Mouse (Mus musculus) ES-E14 (cell line): ENCODE results near the gene Mast3. TPM values are rescaled to one million over a fixed set of nuclear protein-coding genes. Genes with fewer than 3 reads are reported as not detected.

Source experiments
- DNase-seq: peaks from one replicate; pipeline ENCODE4 v3.0.0-alpha.2; 2013; ENCODE audit warnings: low read depth, low spot score
- H3K27ac ChIP-seq: 2 replicates; pipeline ENCODE4 v1.5.1; 2012; ENCODE audit warnings: low read depth, mild to moderate bottlenecking, low read length, moderate library complexity, mixed read lengths; ENCODE audit not compliant: poor library complexity, insufficient read depth, severe bottlenecking
- H3K36me3 ChIP-seq: 2 replicates; pipeline ENCODE4 v1.6.1; 2012; ENCODE audit warnings: mild to moderate bottlenecking, low read length, moderate library complexity, mixed read lengths; ENCODE audit not compliant: control insufficient read depth, poor library complexity, insufficient read depth, severe bottlenecking
- H3K4me1 ChIP-seq, 2 experiments: fragments of 150-350 bp in 1 of 2; sonication (generic) in 1 of 2; 2 replicates each; pipeline ENCODE4 v1.6.1; 2012; ENCODE audit warnings: low read length in 2 of 2, mild to moderate bottlenecking in 1 of 2, mixed read lengths in 1 of 2; ENCODE audit not compliant: control insufficient read depth in 2 of 2, insufficient read depth in 2 of 2, poor library complexity in 1 of 2
- H3K4me3 ChIP-seq, 2 experiments: fragments of 150-350 bp in 1 of 2; sonication (generic) in 1 of 2; 2 replicates each; pipeline ENCODE4 v1.5.1; 2012; ENCODE audit warnings: low read length in 2 of 2, low read depth in 1 of 2, mild to moderate bottlenecking in 1 of 2, mixed read lengths in 1 of 2; ENCODE audit not compliant: insufficient read depth in 1 of 2, poor library complexity in 1 of 2, severe bottlenecking in 1 of 2
- H3K9ac ChIP-seq: 2 replicates; pipeline ENCODE4 v1.6.1; 2012; ENCODE audit warnings: low read depth, mild to moderate bottlenecking, low read length, mixed read lengths; ENCODE audit not compliant: poor library complexity, insufficient read depth, severe bottlenecking
- H3K9me3 ChIP-seq: fragments of 150-350 bp; sonication (generic); 2 replicates; pipeline ENCODE4 v1.6.1; 2012; ENCODE audit warnings: low read depth, mild to moderate bottlenecking, low read length; ENCODE audit not compliant: control insufficient read depth, insufficient read depth
- CHD2 ChIP-seq: IDR thresholded peaks from 2 replicates; pipeline ENCODE4 v1.6.1; 2014; ENCODE audit warnings: mild to moderate bottlenecking, low read depth, low read length, inconsistent platforms
- HCFC1 ChIP-seq: IDR thresholded peaks from 2 replicates; pipeline ENCODE4 v1.6.1; 2012; ENCODE audit warnings: low read length, inconsistent platforms, borderline replicate concordance; ENCODE audit not compliant: insufficient read depth
- MAFK ChIP-seq: IDR thresholded peaks from 2 replicates; pipeline ENCODE4 v1.6.1; 2014; ENCODE audit warnings: mild to moderate bottlenecking, low read depth, low read length, inconsistent platforms; ENCODE audit not compliant: insufficient read depth
- ZC3H11A ChIP-seq: IDR thresholded peaks from 2 replicates; pipeline ENCODE4 v1.6.1; 2012; ENCODE audit warnings: low read depth, mild to moderate bottlenecking, inconsistent platforms, low read length, borderline replicate concordance
- ZNF384 ChIP-seq: IDR thresholded peaks from 2 replicates; pipeline ENCODE4 v1.6.1; 2012; ENCODE audit warnings: low read depth, low read length, inconsistent platforms
- in situ Hi-C, 2 experiments: fragments of 600-800 bp; cut with MboI; formaldehyde crosslinking; loops; one replicate each; pipeline ENCODE4 v1.15.1; 2025; ENCODE audit warnings: low sequenced_read_pairs in 2 of 2, inconsistent platforms in 1 of 2; ENCODE audit not compliant: unreplicated experiment in 2 of 2
- total RNA-seq: library from RNA; depleted of rRNA; stranded (reverse); fragments of 300-350 nt; gene quantifications from 2 replicates; pipeline ENCODE4 v1.2.3, GENCODE M21; 2012

The Mast3 gene
- total RNA-seq, 1 experiment, result 7.8 TPM

- Histone ChIP-seq H3K27ac (no peak overlapping the region), H3K9me3 (no peaks in the 10 kb centered on the region), H3K36me3 (no peaks in the 10 kb centered on the region), H3K4me1 (peaks cover 0 to 12% of the 10 kb centered on the region in 2 experiments; a peak in 3 of 4 replicates), H3K4me3 (peak overlapping the region; percentile 48 to 55), H3K9ac (peak overlapping the region; percentile 55)
- peak; percentile 99 for DNase-seq
- TF ChIP-seq HCFC1, result no peak
- TF ChIP-seq MAFK, result no peak
- no peak for TF ChIP-seq ZC3H11A
- no peak for TF ChIP-seq ZNF384
- no peak for TF ChIP-seq CHD2
- in situ Hi-C loops, result no loop called here
Observed at GRCm38 (mm10) chr8:70820101-70820935, 15.5 kb upstream of the Mast3 start.

GRCm38 (mm10) chr8:70816679-70817078 lies 11.8 kb upstream of the Mast3 start:
- peaks cover 0 to 13% of the 10 kb centered on the region in 2 experiments; a peak in 3 of 4 replicates for H3K4me1 ChIP-seq
- in situ Hi-C loops, result no loop called here
- no peak overlapping the region for H3K27ac ChIP-seq
- no peaks in the 10 kb centered on the region for H3K9me3 ChIP-seq
- TF ChIP-seq CHD2 (no peak), ZC3H11A (no peak), HCFC1 (no peak), MAFK (no peak), ZNF384 (no peak)
- H3K9ac ChIP-seq, result peak overlapping the region; percentile 38
- H3K36me3 ChIP-seq, result no peaks in the 10 kb centered on the region
- DNase-seq, result no peak
- H3K4me3 ChIP-seq, result peak overlapping the region; percentile 71 to 72

DNA sequence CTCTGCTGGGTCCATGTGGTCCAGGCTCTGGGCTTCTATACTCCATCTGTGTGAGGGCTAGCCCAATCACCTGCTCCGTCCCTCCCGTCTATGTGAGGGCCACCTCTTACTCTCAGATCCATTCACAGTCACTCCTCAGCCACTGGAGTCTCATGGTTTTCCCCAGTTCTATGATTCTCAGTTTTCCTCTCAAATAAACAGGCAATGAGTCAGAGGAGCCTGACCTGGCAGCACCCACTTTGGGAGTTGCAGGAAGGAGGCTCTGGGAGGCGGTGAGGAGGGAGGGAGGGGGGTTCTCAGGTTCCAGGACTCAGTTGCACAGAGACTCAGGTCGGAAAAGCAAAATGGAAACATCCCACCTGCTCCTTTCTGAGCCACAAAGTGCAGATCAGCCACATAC lies 8.0 kb upstream of the Mast3 start:
- no peak overlapping the region for H3K4me3 ChIP-seq
- H3K27ac ChIP-seq, result no peak overlapping the region
- H3K9me3 ChIP-seq, result no peaks in the 10 kb centered on the region
- no peak overlapping the region for H3K9ac ChIP-seq
- no peaks in the 10 kb centered on the region for H3K36me3 ChIP-seq
- peaks cover 2 to 21% of the 10 kb centered on the region in 2 experiments for H3K4me1 ChIP-seq
- no peak for TF ChIP-seq ZC3H11A
- TF ChIP-seq MAFK, result no peak
- TF ChIP-seq CHD2, result no peak
- TF ChIP-seq HCFC1, result no peak
- TF ChIP-seq ZNF384, result no peak
- DNase-seq, result no peak
- in situ Hi-C loops, result no loop called here

GRCm38 (mm10) chr8:70812055-70812454 lies 7.2 kb upstream of the Mast3 start:
- no peak overlapping the region for H3K27ac ChIP-seq
- peaks cover 2 to 21% of the 10 kb centered on the region in 2 experiments for H3K4me1 ChIP-seq
- H3K9ac ChIP-seq, result no peak overlapping the region
- no peak overlapping the region for H3K4me3 ChIP-seq
- no peak for TF ChIP-seq ZNF384
- TF ChIP-seq CHD2, result no peak
- no peak for TF ChIP-seq ZC3H11A
- TF ChIP-seq HCFC1, result no peak
- TF ChIP-seq MAFK, result no peak
- no peak for DNase-seq
- in situ Hi-C loops, result no loop called here
- no peaks in the 10 kb centered on the region for H3K9me3 ChIP-seq
- H3K36me3 ChIP-seq, result no peaks in the 10 kb centered on the region
